Mouse (Mus musculus) limb, embryonic 10.5 days (tissue): ENCODE data around the gene Vmn1r142. TPM values are rescaled to one million over a fixed set of nuclear protein-coding genes. Genes with fewer than 3 reads are reported as not detected.
"Not testable (repeated sequence)": the region's sequence is repeated elsewhere in the genome, so short reads cannot be mapped to it uniquely, and the experiment has no call there.

Experiments used
- DNase-seq: peaks from one replicate; pipeline ENCODE4 v3.0.0-alpha.2; 2017; ENCODE audit warnings: low spot score
- H3K27ac ChIP-seq: fragments of 300-500 bp; sonication (generic); 2 replicates; pipeline ENCODE4 v1.5.1; 2016; ENCODE audit warnings: mild to moderate bottlenecking
- H3K27me3 ChIP-seq: fragments of 300-500 bp; sonication (generic); 2 replicates; pipeline ENCODE4 v1.6.1; 2016; ENCODE audit warnings: low read depth, mild to moderate bottlenecking; ENCODE audit not compliant: poor library complexity, severe bottlenecking
- H3K36me3 ChIP-seq: fragments of 300-500 bp; sonication (generic); 2 replicates; pipeline ENCODE4 v1.6.1; 2016; ENCODE audit warnings: mild to moderate bottlenecking, moderate library complexity
- H3K4me1 ChIP-seq: fragments of 300-500 bp; sonication (generic); 2 replicates; pipeline ENCODE4 v1.6.1; 2016
- H3K4me3 ChIP-seq: fragments of 300-500 bp; sonication (generic); 2 replicates; pipeline ENCODE4 v1.5.1; 2016; ENCODE audit warnings: mild to moderate bottlenecking, moderate library complexity
- H3K9me3 ChIP-seq: fragments of 300-500 bp; sonication (generic); replicated peaks from 2 replicates; pipeline ENCODE4 v1.6.1; 2016; ENCODE audit warnings: mild to moderate bottlenecking
- WGBS: fragments of 180-500 bp; shearing (Covaris S2); methylation state at CpG from one replicate; pipeline ENCODE4 v1.1.7; 2016; 5-methylcytosine and 5-hydroxymethylcytosine counted together
- polyA plus RNA-seq: library from polyadenylated mRNA; unstranded; fragments of >200 nt; fragmentation: Nextera tagmentation; extraction: Ambion mirVana; gene quantifications from 2 replicates; pipeline ENCODE4 v1.2.1, GENCODE M21; 2016

Vmn1r142 gene
- polyA plus RNA-seq = not detected in 2 replicates

GRCm38 (mm10) chr7:22163935-22164334, at the start of gene Vmn1r142:
Vmn1r142 (minus strand) TSS chr7:22164035.
- not testable (repeated sequence) for H3K36me3 ChIP-seq, H3K27ac ChIP-seq, DNase-seq, H3K9me3 ChIP-seq, H3K4me1 ChIP-seq, H3K27me3 ChIP-seq, H3K4me3 ChIP-seq
- WGBS = no CpG with 5 or more reads among the region's 3 CpGs

DNA sequence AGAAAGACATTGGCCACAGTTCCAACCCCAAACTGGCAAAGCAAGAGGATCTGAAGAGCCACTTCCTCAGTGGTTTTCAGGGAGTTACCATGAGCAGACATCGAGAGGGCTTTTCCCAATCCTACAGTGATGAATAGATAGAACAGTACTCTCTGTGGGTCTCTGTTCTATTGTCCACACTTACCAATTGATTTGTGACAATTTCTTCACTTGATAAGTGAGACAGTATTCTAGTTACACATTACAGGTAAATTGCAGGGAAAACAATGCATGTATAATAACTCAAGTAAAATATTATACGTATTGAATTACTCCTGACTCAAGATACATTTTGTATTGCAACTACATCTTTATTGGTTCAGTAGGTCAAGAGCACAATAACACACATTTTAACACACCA, 37.3 kb upstream of the Vmn1r142 start, which contains the start of gene Gm8653:
Gene Gm8653 (minus strand): TSS at position 101 of the 400 bp plus-strand sequence.
- H3K27ac ChIP-seq, H3K36me3 ChIP-seq, H3K9me3 ChIP-seq, H3K27me3 ChIP-seq, H3K4me3 ChIP-seq, H3K4me1 ChIP-seq, DNase-seq: not testable (repeated sequence)
- WGBS = no CpG with 5 or more reads among the region's 2 CpGs

DNA sequence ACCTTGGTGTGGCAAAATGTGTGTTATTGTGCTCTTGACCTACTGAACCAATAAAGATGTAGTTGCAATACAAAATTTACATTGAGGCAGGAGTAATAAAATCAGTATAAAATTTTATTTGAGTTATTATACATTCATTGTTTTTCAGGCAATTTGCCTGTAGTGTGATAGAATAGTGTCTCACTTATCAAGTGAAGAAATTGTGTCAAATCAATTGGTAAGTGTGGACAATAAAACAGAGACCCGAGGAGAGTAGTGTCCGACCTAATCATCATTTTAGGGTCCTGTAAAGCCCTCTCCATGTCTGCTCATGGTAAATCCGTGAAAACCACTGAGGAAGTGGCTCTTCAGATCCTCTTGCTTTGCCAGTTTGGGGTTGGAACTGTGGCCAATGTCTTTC, 25.2 kb upstream of the Vmn1r142 start, which contains the start of gene Vmn1r143:
Gene Vmn1r143 (plus strand): TSS at position 301 of the 400 bp plus-strand sequence.
- no CpG with 5 or more reads among the region's 3 CpGs for WGBS
- not testable (repeated sequence) for H3K27me3 ChIP-seq, DNase-seq

DNA sequence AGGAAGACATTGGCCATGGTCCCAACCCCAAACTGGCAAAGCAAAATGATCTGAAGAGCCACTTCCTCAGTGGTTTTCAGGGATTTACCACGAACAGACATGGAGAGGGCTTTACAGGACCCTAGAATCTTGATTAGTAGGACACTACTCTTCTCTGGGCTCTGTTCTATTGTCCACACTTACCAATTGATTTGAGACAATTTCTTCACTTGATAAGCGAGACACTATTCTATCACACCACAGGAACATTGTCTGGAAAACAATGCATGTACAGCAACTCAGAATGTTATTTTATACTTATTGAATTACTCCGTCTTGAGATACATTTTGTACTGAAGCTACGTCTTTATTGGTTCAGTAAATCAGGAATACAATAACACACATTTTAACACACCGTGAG, 29.2 kb downstream of the Vmn1r142 start, which contains the start of gene Gm10666:
Gene Gm10666 (minus strand): TSS at position 101 of the 400 bp plus-strand sequence.
- not testable (repeated sequence) for H3K4me3 ChIP-seq, H3K27ac ChIP-seq, H3K27me3 ChIP-seq, H3K4me1 ChIP-seq, DNase-seq, H3K9me3 ChIP-seq, H3K36me3 ChIP-seq
- no CpG with 5 or more reads among the region's 5 CpGs for WGBS

More for the DNA sequence above, 25.2 kb upstream of the Vmn1r142 start, which contains the start of gene Vmn1r143:
- not testable (repeated sequence) for H3K27ac ChIP-seq, H3K4me1 ChIP-seq, H3K9me3 ChIP-seq, H3K4me3 ChIP-seq, H3K36me3 ChIP-seq

DNA sequence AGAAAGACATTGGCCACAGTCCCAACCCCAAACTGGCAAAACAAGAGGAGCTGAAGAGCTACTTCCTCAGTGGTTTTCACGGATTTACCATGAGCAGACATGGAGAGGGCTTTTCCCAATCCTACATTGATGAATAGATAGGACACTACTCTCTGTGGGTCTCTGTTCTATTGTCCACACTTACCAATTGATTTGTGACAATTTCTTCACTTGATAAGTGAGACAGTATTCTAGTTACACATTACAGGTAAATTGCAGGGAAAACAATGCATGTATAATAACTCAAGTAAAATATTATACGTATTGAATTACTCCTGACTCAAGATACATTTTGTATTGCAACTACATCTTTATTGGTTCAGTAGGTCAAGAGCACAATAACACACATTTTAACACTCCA, 45.7 kb downstream of the Vmn1r142 start, which contains the start of gene Gm16451:
Gene Gm16451 (minus strand): TSS at position 101 of the 400 bp plus-strand sequence.
- H3K4me1 ChIP-seq, H3K27ac ChIP-seq, H3K9me3 ChIP-seq, H3K36me3 ChIP-seq, H3K27me3 ChIP-seq, DNase-seq, H3K4me3 ChIP-seq: not testable (repeated sequence)
- whole genome bisulfite sequencing = no CpG with 5 or more reads among the region's 2 CpGs

Other genes starting within 250 kb of the Vmn1r142 start
- gene Gm5891, start 242.7 kb downstream of the Vmn1r142 start, polyA plus RNA-seq = not detected in 2 replicates
- not detected in 2 replicates for gene Vmn1r137, start 169.4 kb downstream of the Vmn1r142 start, polyA plus RNA-seq
- gene Vmn1r138, start 135.1 kb downstream of the Vmn1r142 start, polyA plus RNA-seq = not detected in 2 replicates
- not detected in 2 replicates for gene Gm6176, start 107.7 kb downstream of the Vmn1r142 start, polyA plus RNA-seq
- gene Vmn1r139, start 95.0 kb downstream of the Vmn1r142 start, polyA plus RNA-seq = not detected in 2 replicates
- not detected in 2 replicates for gene Gm16451, start 45.8 kb downstream of the Vmn1r142 start, polyA plus RNA-seq
- not detected in 2 replicates for gene Gm10666, start 29.3 kb downstream of the Vmn1r142 start, polyA plus RNA-seq
- gene Vmn1r143, start 25.3 kb upstream of the Vmn1r142 start, polyA plus RNA-seq = not detected in 2 replicates
- not detected in 2 replicates for gene Gm8653, start 37.2 kb upstream of the Vmn1r142 start, polyA plus RNA-seq
- gene Gm8453, start 65.4 kb upstream of the Vmn1r142 start, polyA plus RNA-seq = not detected in 2 replicates
- not detected in 2 replicates for gene Gm4187, start 165.7 kb upstream of the Vmn1r142 start, polyA plus RNA-seq
- not detected in 2 replicates for gene Gm8660, start 207.0 kb upstream of the Vmn1r142 start, polyA plus RNA-seq
- gene Vmn1r148, start 249.5 kb upstream of the Vmn1r142 start, polyA plus RNA-seq = not detected in 2 replicates